Mouse (Mus musculus) liver, embryonic 16.5 days (tissue): ENCODE data around the gene Il1a. TPM values are rescaled to one million over a fixed set of nuclear protein-coding genes. Genes with fewer than 3 reads are reported as not detected.
A peak's percentile ranks its signal among the peaks of the same experiment; 100 is the strongest.

ENCODE experiments used
- ATAC-seq: fragments of 200-750 bp; cut with Nextera tagmentation; 2 replicates; pipeline ENCODE4 v1.8.0; 2017; ENCODE audit warnings: low read depth, mild to moderate bottlenecking, moderate number of reproducible peaks, moderate library complexity
- H3K27ac ChIP-seq: fragments of 300-500 bp; sonication (generic); 2 replicates; pipeline ENCODE4 v1.5.1; 2014; ENCODE audit warnings: mild to moderate bottlenecking, low read length
- H3K27me3 ChIP-seq: fragments of 300-500 bp; sonication (generic); 2 replicates; pipeline ENCODE4 v1.6.1; 2014; ENCODE audit warnings: low read depth, low read length, mixed read lengths; ENCODE audit not compliant: control insufficient read depth, insufficient read depth
- H3K36me3 ChIP-seq: fragments of 300-500 bp; sonication (generic); 2 replicates; pipeline ENCODE4 v1.6.1; 2014; ENCODE audit warnings: mild to moderate bottlenecking; ENCODE audit not compliant: control insufficient read depth, insufficient read depth
- H3K4me1 ChIP-seq: fragments of 300-500 bp; sonication (generic); 2 replicates; pipeline ENCODE4 v1.6.1; 2014; ENCODE audit warnings: low read depth, low read length, mixed read lengths; ENCODE audit not compliant: control insufficient read depth
- H3K4me2 ChIP-seq: fragments of 300-500 bp; sonication (generic); 2 replicates; pipeline ENCODE4 v1.6.1; 2014; ENCODE audit warnings: low read depth, low read length, mixed read lengths
- H3K4me3 ChIP-seq: fragments of 300-500 bp; sonication (generic); 2 replicates; pipeline ENCODE4 v1.5.1; 2014; ENCODE audit warnings: low read depth, mild to moderate bottlenecking, low read length
- H3K9ac ChIP-seq: fragments of 300-500 bp; sonication (generic); 2 replicates; pipeline ENCODE4 v1.6.1; 2014; ENCODE audit warnings: low read depth, low read length
- H3K9me3 ChIP-seq: fragments of 300-500 bp; sonication (generic); replicated peaks from 2 replicates; pipeline ENCODE4 v1.6.1; 2016; ENCODE audit warnings: low read length; ENCODE audit not compliant: control insufficient read depth
- WGBS: fragments of 180-500 bp; shearing (Covaris S2); extraction: QIAGEN DNeasy Blood & Tissue Kit; methylation state at CpG from one replicate; pipeline ENCODE4 v1.1.7; 2014; ENCODE audit not compliant: insufficient replicate concordance; 5-methylcytosine and 5-hydroxymethylcytosine counted together
- polyA plus RNA-seq: library from polyadenylated mRNA; unstranded; fragments of >200 nt; fragmentation: Nextera tagmentation; extraction: Ambion mirVana; gene quantifications from 2 replicates; pipeline ENCODE4 v1.2.1, GENCODE M21; 2015

Il1a gene
- polyA plus RNA-seq, 1 experiment from 2014 or later, result 4.2 TPM

DNA sequence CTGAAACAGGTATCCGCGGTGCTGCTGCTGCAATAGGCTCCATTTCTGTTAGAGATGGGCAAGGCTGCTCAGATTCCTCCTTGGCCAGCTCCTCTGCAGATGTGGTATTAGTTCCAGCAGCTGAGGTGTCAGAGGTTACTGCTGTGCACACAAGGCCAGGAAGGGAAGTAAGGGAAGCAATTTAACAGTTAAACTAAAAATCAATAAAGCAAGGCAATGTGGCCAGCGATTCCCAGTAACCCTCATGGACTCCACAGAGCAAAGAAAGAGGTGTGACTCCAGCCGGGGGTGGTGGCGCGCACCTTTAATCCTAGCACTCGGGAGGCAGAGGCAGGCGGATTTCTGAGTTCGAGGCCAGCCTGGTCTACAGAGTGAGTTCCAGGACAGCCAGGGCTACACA lies 39.2 kb downstream of the Il1a start:
- no peaks in the 10 kb centered on the region for H3K27me3 ChIP-seq
- H3K4me1 ChIP-seq, result no peaks in the 10 kb centered on the region
- 81% methylated on average over 9 of the region's 9 CpGs for WGBS
- no peak overlapping the region for H3K27ac ChIP-seq
- H3K4me3 ChIP-seq, result no peak overlapping the region
- H3K9ac ChIP-seq, result no peak overlapping the region
- peaks cover 80% of the 10 kb centered on the region for H3K36me3 ChIP-seq
- no peak for ATAC-seq
- no peak overlapping the region for H3K4me2 ChIP-seq
- no peaks in the 10 kb centered on the region for H3K9me3 ChIP-seq

GRCm38 (mm10) chr2:129269986-129270385 lies 39.8 kb downstream of the Il1a start:
- ATAC-seq, result no peak
- Histone ChIP-seq H3K27ac (no peak overlapping the region), H3K9me3 (no peaks in the 10 kb centered on the region), H3K36me3 (peaks cover 75% of the 10 kb centered on the region), H3K9ac (no peak overlapping the region), H3K4me2 (no peak overlapping the region), H3K4me3 (no peak overlapping the region), H3K4me1 (no peaks in the 10 kb centered on the region), H3K27me3 (no peaks in the 10 kb centered on the region)
- WGBS, result 94% methylated on average over 5 of the region's 5 CpGs

DNA sequence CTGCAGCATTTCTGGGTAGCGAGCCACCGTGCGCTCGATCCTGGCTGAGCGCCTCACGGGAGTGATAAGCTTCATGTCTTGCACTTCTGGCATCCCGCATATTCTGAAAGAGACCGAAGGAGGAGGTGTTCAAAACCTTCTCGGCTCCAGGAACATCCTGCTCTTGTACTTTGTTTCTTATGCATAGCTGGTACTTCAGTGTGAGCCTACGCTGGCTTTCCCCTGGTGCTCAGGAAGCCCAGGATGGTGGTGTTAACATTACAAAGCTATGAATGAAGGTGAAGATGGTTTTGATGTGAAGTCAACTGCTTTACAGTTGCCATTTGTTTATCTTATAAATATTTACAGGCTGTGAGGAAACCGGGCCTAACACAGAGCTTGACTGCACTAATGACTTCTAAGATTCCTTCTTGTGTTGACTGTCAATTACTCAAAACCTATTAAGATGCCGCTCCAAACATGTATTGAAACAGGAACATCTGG lies 40.6 kb downstream of the Il1a start:
- Histone ChIP-seq H3K9me3 (no peaks in the 10 kb centered on the region), H3K4me3 (no peak overlapping the region), H3K27me3 (no peaks in the 10 kb centered on the region), H3K4me2 (no peak overlapping the region), H3K27ac (no peak overlapping the region), H3K9ac (no peak overlapping the region), H3K4me1 (no peaks in the 10 kb centered on the region), H3K36me3 (peaks cover 69% of the 10 kb centered on the region)
- ATAC-seq, result no peak
- 92% methylated on average over 12 of the region's 12 CpGs for WGBS

GRCm38 (mm10) chr2:129267738-129268137 lies 42.0 kb downstream of the Il1a start:
- peaks cover 56% of the 10 kb centered on the region for H3K36me3 ChIP-seq

DNA sequence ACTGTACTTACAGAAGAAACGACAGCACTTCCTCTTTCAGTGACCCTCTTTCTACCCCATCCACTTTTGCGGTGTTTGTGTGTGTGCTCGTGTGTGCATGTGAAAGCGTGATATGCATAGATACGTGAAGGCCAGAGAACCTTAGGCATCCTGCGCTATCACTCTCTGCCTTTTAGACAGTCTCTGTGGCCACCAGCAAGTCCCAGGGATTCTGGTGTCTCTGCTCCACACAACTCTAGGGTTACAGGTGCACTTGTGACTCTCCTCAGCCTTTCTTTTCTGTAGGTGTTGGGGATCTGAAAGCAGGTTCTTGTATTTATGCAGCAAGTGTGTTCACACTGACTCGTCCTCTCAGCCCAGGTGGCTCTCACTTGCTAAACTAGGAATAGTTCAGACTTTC lies 44.5 kb downstream of the Il1a start:
- WGBS, result 69% methylated on average over 7 of the region's 7 CpGs
- H3K4me1 ChIP-seq, result peaks cover 14% of the 10 kb centered on the region; the same call in 1 of the 2 replicates
- no peak overlapping the region for H3K4me2 ChIP-seq
- no peak overlapping the region for H3K27ac ChIP-seq
- H3K9ac ChIP-seq, result no peak overlapping the region
- H3K4me3 ChIP-seq, result no peak overlapping the region
- H3K27me3 ChIP-seq, result no peaks in the 10 kb centered on the region
- H3K9me3 ChIP-seq, result no peaks in the 10 kb centered on the region
- H3K36me3 ChIP-seq, result peaks cover 40% of the 10 kb centered on the region
- ATAC-seq, result no peak

More at GRCm38 (mm10) chr2:129267738-129268137, 42.0 kb downstream of the Il1a start:
- Histone ChIP-seq H3K27ac (no peak overlapping the region), H3K9ac (no peak overlapping the region), H3K27me3 (no peaks in the 10 kb centered on the region), H3K4me1 (peaks cover 7% of the 10 kb centered on the region; the same call in 1 of the 2 replicates), H3K4me3 (no peak overlapping the region), H3K9me3 (no peaks in the 10 kb centered on the region), H3K4me2 (no peak overlapping the region)
- 85% methylated on average over 5 of the region's 5 CpGs for WGBS
- no peak for ATAC-seq

- WGBS, result 42% methylated on average over 5 of the region's 5 CpGs
- peak overlapping the region; percentile 79 for H3K27ac ChIP-seq
- ATAC-seq, result peak; percentile 72
- H3K4me2 ChIP-seq, result no peak overlapping the region
- no peak overlapping the region for H3K4me3 ChIP-seq
- peaks cover 20% of the 10 kb centered on the region for H3K4me1 ChIP-seq
- no peak overlapping the region for H3K9ac ChIP-seq
- no peaks in the 10 kb centered on the region for H3K9me3 ChIP-seq
- H3K27me3 ChIP-seq, result no peaks in the 10 kb centered on the region
- H3K36me3 ChIP-seq, result peaks cover 18% of the 10 kb centered on the region
Observed at GRCm38 (mm10) chr2:129263073-129263472, 46.7 kb downstream of the Il1a start.

DNA sequence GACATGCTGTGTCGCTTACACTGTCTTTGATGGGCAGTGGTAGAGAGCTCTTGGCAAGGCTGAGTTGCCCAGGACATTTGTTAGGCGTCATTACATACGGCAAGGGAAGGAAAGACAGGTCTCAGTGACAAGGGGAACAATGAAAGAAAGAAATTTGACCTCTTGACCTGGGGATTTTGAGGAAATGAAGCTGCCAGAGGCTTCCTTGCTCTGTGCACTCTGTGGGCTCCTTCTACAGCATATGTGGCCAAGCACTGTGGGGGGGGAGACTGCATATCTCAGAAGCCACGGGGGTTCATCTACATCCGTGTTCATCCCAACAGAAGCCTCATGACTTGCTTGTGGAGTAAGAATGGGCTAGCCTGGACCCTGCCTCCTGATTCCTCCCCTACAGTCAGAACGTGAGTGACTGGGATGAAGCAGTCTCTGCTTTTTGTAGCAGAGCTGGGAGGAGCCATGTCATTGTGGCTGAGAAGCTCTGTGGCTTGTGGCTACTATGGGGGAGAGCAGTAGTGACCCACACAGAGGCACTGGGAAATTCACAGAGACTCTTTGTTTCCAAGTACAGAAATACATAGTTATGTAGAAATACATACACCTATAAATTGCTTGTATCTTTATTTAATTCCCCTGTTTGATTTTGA lies 48.5 kb downstream of the Il1a start:
- 29% methylated on average over 6 of the region's 6 CpGs for WGBS
- H3K4me1 ChIP-seq, result peaks cover 21% of the 10 kb centered on the region
- no peak overlapping the region for H3K4me3 ChIP-seq
- no peak overlapping the region for H3K9ac ChIP-seq
- no peak overlapping the region for H3K27ac ChIP-seq
- H3K4me2 ChIP-seq, result no peak overlapping the region
- no peak for ATAC-seq
- H3K9me3 ChIP-seq, result no peaks in the 10 kb centered on the region
- peaks cover 2% of the 10 kb centered on the region; the same call in 1 of the 2 replicates for H3K36me3 ChIP-seq
- H3K27me3 ChIP-seq, result no peaks in the 10 kb centered on the region

GRCm38 (mm10) chr2:129260646-129261045 lies 49.1 kb downstream of the Il1a start:
- peaks cover 24% of the 10 kb centered on the region for H3K4me1 ChIP-seq
- no peak for ATAC-seq

GRCm38 (mm10) chr2:129258475-129259211 lies 51.1 kb downstream of the Il1a start:
- Histone ChIP-seq H3K27me3 (no peaks in the 10 kb centered on the region), H3K36me3 (no peaks in the 10 kb centered on the region), H3K4me1 (peaks cover 29% of the 10 kb centered on the region), H3K27ac (no peak overlapping the region), H3K9ac (peak overlapping the region; percentile 11; the same call in 1 of the 2 replicates), H3K9me3 (no peaks in the 10 kb centered on the region), H3K4me2 (no peak overlapping the region), H3K4me3 (no peak overlapping the region)
- ATAC-seq, result peak; percentile 37
- 38% methylated on average over 7 of the region's 7 CpGs for WGBS

More at GRCm38 (mm10) chr2:129260646-129261045, 49.1 kb downstream of the Il1a start:
- Histone ChIP-seq H3K9ac (no peak overlapping the region), H3K36me3 (no peaks in the 10 kb centered on the region), H3K4me3 (no peak overlapping the region), H3K9me3 (no peaks in the 10 kb centered on the region), H3K27ac (no peak overlapping the region), H3K4me2 (no peak overlapping the region), H3K27me3 (no peaks in the 10 kb centered on the region)
- WGBS, result 53% methylated on average over 3 of the region's 3 CpGs
